Mouse (Mus musculus): ENCODE data around the gene Casp9. TPM values are rescaled to one million over a fixed set of nuclear protein-coding genes. Genes with fewer than 3 reads are reported as not detected.

Gene Casp9
- total RNA-seq, 2 experiments from 2014 or later, result 25.2 to 25.6 TPM

GRCm38 (mm10) chr4:141787462-141787861 lies 6.0 kb upstream of the Casp9 start:
- Histone ChIP-seq H3K27ac (peak overlapping the region; percentile 29; the same call in 1 of the 2 replicates), H3K4me3 (no peak overlapping the region)
- no peak for DNase-seq (ENCODE audit: low spot score in 2 of 2)
- no peak for TF ChIP-seq CTCF (conservative IDR thresholded peaks at IDR 0.05)

- TF ChIP-seq CTCF (conservative IDR thresholded peaks at IDR 0.05), result no peak
- no peak for DNase-seq (ENCODE audit: low spot score in 2 of 2)
- Histone ChIP-seq H3K4me3 (peak overlapping the region; percentile 78), H3K27ac (peak overlapping the region; percentile 96)
Observed at GRCm38 (mm10) chr4:141789564-141790218, 3.7 kb upstream of the Casp9 start.

DNA sequence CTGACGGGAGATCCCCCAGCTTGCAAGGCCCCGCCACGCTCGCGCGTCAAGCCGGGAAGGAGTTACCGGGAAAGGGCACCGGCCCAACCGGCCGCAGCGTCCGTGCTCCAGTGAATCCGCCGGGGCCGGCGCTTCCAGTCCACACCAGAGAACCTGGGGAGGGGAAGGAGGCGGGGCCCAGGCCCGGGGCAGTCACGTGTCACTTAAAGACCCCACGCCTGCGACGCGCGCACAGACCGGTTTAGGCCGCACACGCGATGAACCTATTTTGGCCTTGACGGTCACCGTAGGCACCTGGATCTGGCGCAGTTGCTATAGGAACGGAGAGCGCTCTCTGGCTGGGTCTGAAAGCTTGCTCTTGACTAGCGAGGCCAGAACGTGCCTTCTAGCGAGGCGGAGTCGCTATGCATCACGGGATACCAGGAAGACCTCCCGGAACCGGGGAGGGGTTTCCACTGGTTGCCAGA lies 2.9 kb upstream of the Casp9 start, which contains the start of gene Dnajc16:
Gene Dnajc16 (minus strand): TSS at position 408 of the 467 bp plus-strand sequence.
- peak within 1 kb of the TSS; percentile 78 for H3K4me3 ChIP-seq
- peak; percentile 96 to 98 for DNase-seq (ENCODE audit: low spot score in 2 of 2)
- peak within 1 kb of the TSS; percentile 96 for H3K27ac ChIP-seq
- TF ChIP-seq CTCF (conservative IDR thresholded peaks at IDR 0.05), result peak; percentile 22

DNA sequence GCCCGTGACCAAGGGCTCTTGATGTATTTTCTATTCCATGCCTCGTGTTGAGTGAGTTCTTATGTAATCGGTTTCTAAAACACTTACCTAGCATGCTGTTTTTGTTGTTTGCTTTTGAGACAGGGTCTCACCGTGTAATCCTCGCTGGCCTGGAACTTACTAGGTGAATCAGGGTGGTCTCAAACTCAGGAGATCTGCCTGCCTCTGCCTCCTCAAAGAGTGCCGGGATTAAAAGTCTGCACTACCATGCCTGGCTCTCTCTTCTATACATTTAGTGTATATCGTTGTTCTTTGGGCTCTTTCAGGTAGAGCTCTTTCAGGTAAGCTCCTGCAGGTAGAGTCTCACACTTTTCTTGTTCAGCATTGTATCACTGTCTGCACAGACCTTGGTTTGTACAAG lies 1.9 kb upstream of the Casp9 start:
- TF ChIP-seq CTCF (conservative IDR thresholded peaks at IDR 0.05), result no peak
- Histone ChIP-seq H3K27ac (peak overlapping the region; percentile 96), H3K4me3 (no peak overlapping the region)
- no peak for DNase-seq (ENCODE audit: low spot score in 2 of 2)

DNA sequence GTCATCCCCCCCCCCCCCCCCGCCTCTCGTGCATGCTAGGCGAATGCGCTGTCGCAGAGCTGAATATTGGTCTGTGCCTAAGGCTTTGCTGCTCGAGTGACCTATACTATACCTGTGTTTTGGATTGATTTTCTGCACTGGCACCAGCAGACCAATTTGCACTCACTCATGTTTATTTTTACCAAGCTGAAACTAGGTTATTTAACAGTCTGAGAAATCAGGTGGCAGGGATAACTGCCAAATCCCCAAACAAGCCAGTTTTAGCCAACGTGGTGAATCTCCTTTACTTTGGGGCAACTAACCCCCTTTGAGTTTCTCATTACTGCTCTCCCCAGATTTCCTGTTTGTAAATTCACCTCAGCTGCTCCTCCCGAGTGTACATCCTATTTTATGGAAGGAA lies 1.5 kb upstream of the Casp9 start:
- TF ChIP-seq CTCF (conservative IDR thresholded peaks at IDR 0.05), result no peak
- no peak overlapping the region for H3K4me3 ChIP-seq
- peak overlapping the region; percentile 90 for H3K27ac ChIP-seq
- DNase-seq (ENCODE audit: low spot score in 2 of 2), result no peak

- Histone ChIP-seq H3K27ac (peak overlapping the region; percentile 90), H3K4me3 (peak overlapping the region; percentile 91)
- no peak for DNase-seq (ENCODE audit: low spot score in 2 of 2)
- TF ChIP-seq CTCF (conservative IDR thresholded peaks at IDR 0.05), result no peak
Observed at GRCm38 (mm10) chr4:141792554-141793281, 694 bp upstream of the Casp9 start.

DNA sequence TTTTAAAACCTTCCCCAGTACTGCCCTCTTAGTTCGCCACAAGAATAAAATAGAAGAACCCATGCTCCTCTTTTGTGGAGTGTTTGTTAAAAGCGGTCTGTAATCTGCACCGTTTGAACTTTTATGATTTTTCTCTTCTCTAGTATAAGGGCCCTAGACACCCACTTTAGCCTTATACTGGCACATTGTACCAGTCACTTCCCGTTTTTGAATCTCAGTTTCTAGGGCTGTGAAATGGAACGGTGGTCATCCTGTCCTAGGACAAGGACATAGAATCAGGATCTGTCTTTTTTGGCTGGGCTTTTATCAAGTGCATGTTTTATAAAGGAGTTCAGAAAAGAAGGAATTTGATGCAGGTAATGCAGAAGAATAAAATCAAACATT lies 732 bp downstream of the Casp9 start:
- Histone ChIP-seq H3K27ac (peak overlapping the region; percentile 90), H3K4me3 (peak overlapping the region; percentile 91)
- no peak for TF ChIP-seq CTCF (conservative IDR thresholded peaks at IDR 0.05)
- DNase-seq (ENCODE audit: low spot score in 2 of 2), result no peak

DNA sequence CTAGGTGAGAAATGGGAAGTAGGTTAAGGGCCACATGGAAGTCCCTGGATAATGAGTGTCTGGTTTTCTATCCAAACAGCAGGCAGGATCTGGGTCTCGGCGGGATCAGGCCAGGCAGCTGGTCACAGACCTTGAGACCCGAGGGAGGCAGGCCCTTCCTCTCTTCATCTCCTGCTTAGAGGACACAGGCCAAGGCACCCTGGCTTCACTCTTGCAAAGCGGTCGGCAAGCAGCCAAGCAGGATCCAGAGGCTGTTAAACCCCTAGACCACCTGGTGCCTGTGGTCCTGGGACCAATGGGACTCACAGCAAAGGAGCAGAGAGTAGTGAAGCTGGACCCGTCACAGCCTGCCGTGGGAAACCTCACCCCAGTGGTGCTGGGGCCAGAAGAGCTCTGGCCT lies 2.9 kb downstream of the Casp9 start:
- no peak for DNase-seq (ENCODE audit: low spot score in 2 of 2)
- Histone ChIP-seq H3K27ac (no peak overlapping the region), H3K4me3 (no peak overlapping the region)
- TF ChIP-seq CTCF (conservative IDR thresholded peaks at IDR 0.05), result no peak

DNA sequence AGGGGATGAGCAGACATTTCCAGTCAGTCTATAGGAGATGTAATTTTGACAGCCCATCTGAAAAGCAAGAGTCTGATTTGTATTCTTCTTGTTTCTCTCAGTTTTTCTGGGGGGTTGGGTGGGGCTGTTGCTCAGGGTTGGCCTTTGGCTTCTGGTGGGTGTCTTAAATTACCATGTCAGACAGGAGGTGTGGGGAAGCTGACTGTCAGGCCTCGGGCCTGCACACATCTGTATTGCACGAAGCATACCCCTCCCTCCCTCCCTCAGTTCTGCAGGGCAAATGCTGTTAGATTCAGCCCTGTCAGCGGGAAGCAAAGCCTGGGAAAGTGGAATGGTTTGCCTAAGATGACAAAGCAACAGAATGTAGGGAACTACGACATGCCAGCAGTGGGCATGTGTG lies 3.5 kb downstream of the Casp9 start:
- Histone ChIP-seq H3K27ac (no peak overlapping the region), H3K4me3 (no peak overlapping the region)
- no peak for DNase-seq (ENCODE audit: low spot score in 2 of 2)
- no peak for TF ChIP-seq CTCF (conservative IDR thresholded peaks at IDR 0.05)

- no peak for DNase-seq (ENCODE audit: low spot score in 2 of 2)
- Histone ChIP-seq H3K4me3 (no peak overlapping the region), H3K27ac (no peak overlapping the region)
- no peak for TF ChIP-seq CTCF (conservative IDR thresholded peaks at IDR 0.05)
Observed at GRCm38 (mm10) chr4:141797545-141797944, 4.1 kb downstream of the Casp9 start.

GRCm38 (mm10) chr4:141804105-141804504 lies 10.7 kb downstream of the Casp9 start:
- peak; percentile 32 for TF ChIP-seq CTCF (conservative IDR thresholded peaks at IDR 0.05)
- Histone ChIP-seq H3K27ac (no peak overlapping the region), H3K4me3 (no peak overlapping the region)
- no peak for DNase-seq (ENCODE audit: low spot score in 2 of 2)

GRCm38 (mm10) chr4:141805886-141806285 lies 12.5 kb downstream of the Casp9 start:
- TF ChIP-seq CTCF (conservative IDR thresholded peaks at IDR 0.05), result no peak
- H3K27ac ChIP-seq, result no peak overlapping the region
- H3K4me3 ChIP-seq, result no peak overlapping the region
- peak in 1 of 2 experiments; percentile 1 for DNase-seq (ENCODE audit: low spot score in 2 of 2)

DNA sequence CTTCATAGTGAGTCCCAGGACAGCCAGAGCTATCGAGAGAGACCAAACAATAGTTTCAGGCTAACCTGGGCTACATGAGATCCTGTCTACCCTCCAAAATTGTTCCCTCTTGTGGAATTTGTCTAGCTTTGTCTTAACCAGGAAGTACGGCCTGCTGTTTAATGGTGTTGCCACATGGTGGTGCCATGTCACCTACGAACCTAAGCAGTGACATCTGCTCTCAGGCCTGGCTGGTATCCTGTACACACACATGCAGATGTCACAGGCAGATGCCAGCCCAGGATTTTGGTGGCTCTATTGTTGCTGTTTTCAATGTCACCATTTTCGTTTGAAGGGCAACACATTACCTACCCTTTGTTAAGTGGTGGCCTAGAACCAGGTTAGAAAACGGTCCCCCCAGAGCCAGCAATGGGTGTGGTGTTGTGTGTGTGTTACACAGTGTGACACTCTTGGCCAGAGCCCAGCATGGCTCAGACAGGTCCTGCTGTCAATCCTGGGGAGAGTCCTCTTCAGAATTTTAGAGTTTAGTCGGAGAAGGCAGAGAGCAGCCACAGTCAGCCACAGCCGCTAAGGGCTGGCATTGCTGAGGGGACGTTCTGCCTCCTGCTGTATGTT lies 16.5 kb downstream of the Casp9 start:
- no peak overlapping the region; the same call in 1 of the 2 replicates for H3K27ac ChIP-seq
- TF ChIP-seq CTCF (conservative IDR thresholded peaks at IDR 0.05), result peak; percentile 77
- H3K4me3 ChIP-seq, result no peak overlapping the region
- DNase-seq (ENCODE audit: low spot score in 2 of 2), result peak in 1 of 2 experiments; percentile 48
